Comparison of ENCODE assay signal across 8 mouse cellular contexts in genomic region chr13:21882760-21883405, GRCm38 (mm10). TPM values are rescaled to one million over a fixed set of nuclear protein-coding genes. Genes with fewer than 3 reads are reported as not detected.
DNase-seq lines count a peak whose midpoint lies in the region; ATAC-seq and TF ChIP-seq lines count a peak whose summit lies in the region.

No protein-coding gene starts in this region.

- no peaks in the 10 kb centered on the region for H3K9me3 ChIP-seq in kidney, embryonic 15.5 days (replicated peaks)
- no peaks in the 10 kb centered on the region for H3K9me3 ChIP-seq in liver, embryonic 12.5 days (replicated peaks)

- WGBS in thymus, adult 2 months = 13% methylated on average over 13 of the region's 13 CpGs
- under 1% methylated on average over 13 of the region's 13 CpGs for WGBS in kidney, embryonic 15.5 days
- under 1% methylated on average over 13 of the region's 13 CpGs for WGBS in liver, embryonic 12.5 days (ENCODE audit: insufficient replicate concordance)

- no peak for TF ChIP-seq CTCF in thymus, adult 2 months (IDR thresholded peaks at IDR 0.05; ENCODE audit: borderline replicate concordance, control insufficient read depth, extremely low read depth, insufficient read depth, low read length, poor library complexity)

- DNase-seq in thymus, adult 2 months = peak; percentile 1
- DNase-seq in thymus, postnatal 36 days = no peak
- DNase-seq in cerebellum, postnatal 10 days = peak; percentile 30 to 48
- DNase-seq in frontal cortex, postnatal 36 days (ENCODE audit: low spot score in 2 of 2) = peak; percentile 77 to 79
- DNase-seq in natural killer cell, adult 2 months (ENCODE audit: low spot score in 2 of 2) = peak; percentile 4
- no peak for DNase-seq in gastrocnemius, adult 8-10 months (ENCODE audit: low spot score in 2 of 2)

- H3K9ac ChIP-seq in kidney, embryonic 15.5 days = no peak overlapping the region
- peak overlapping the region; percentile 67 for H3K9ac ChIP-seq in liver, embryonic 12.5 days

- ATAC-seq in kidney, embryonic 15.5 days (replicated peaks; ENCODE audit: low FRiP score) = peak; percentile 80; the same call in 1 of the 2 replicates
- ATAC-seq in liver, embryonic 12.5 days = peak; percentile 78

- H3K4me1 ChIP-seq in thymus, adult 2 months (replicated peaks; ENCODE audit: control insufficient read depth, insufficient read depth, low read length) = peaks cover 3% of the 10 kb centered on the region; the same call in 1 of the 2 replicates
- peaks cover 6% of the 10 kb centered on the region for H3K4me1 ChIP-seq in kidney, embryonic 15.5 days
- H3K4me1 ChIP-seq in liver, embryonic 12.5 days = peaks cover 11% of the 10 kb centered on the region

- H3K27ac ChIP-seq in thymus, adult 2 months (ENCODE audit: control insufficient read depth, insufficient read depth, low read length) = no peak overlapping the region
- H3K27ac ChIP-seq in kidney, embryonic 15.5 days = no peak overlapping the region
- H3K27ac ChIP-seq in liver, embryonic 12.5 days = no peak overlapping the region

- no peaks in the 10 kb centered on the region for H3K27me3 ChIP-seq in thymus, adult 2 months (ENCODE audit: control insufficient read depth, insufficient read depth, low read length)
- H3K27me3 ChIP-seq in kidney, embryonic 15.5 days = no peaks in the 10 kb centered on the region
- H3K27me3 ChIP-seq in liver, embryonic 12.5 days (replicated peaks) = no peaks in the 10 kb centered on the region

- H3K36me3 ChIP-seq in thymus, adult 2 months (ENCODE audit: control insufficient read depth, insufficient read depth, low read length) = no peaks in the 10 kb centered on the region
- H3K36me3 ChIP-seq in kidney, embryonic 15.5 days = no peaks in the 10 kb centered on the region
- H3K36me3 ChIP-seq in liver, embryonic 12.5 days = no peaks in the 10 kb centered on the region

- no peak for TF ChIP-seq POLR2A in thymus, adult 2 months (IDR thresholded peaks at IDR 0.05; ENCODE audit: control insufficient read depth, extremely low read depth, insufficient read depth, low read length, poor library complexity)

- H3K4me2 ChIP-seq in kidney, embryonic 15.5 days = peak overlapping the region; percentile 57
- peak overlapping the region; percentile 64 for H3K4me2 ChIP-seq in liver, embryonic 12.5 days

- no peak overlapping the region for H3K4me3 ChIP-seq in thymus, adult 2 months (ENCODE audit: control insufficient read depth, insufficient read depth, low read length)
- H3K4me3 ChIP-seq in kidney, embryonic 15.5 days (replicated peaks) = peak overlapping the region; percentile 50
- H3K4me3 ChIP-seq in liver, embryonic 12.5 days = peak overlapping the region; percentile 69

RNA-seq across cellular contexts. Expression of gene Hist1h2br, which starts 49.3 kb away (rescaled TPM):
- polyA plus RNA-seq in thymus, adult 2 months (2012; rRNA removed) = 156 and 207 TPM in 2 replicates
- polyA plus RNA-seq in kidney, embryonic 15.5 days (2015; fragmentation: Nextera tagmentation; extraction: Ambion mirVana) = 19.7 and 28.8 TPM in 2 replicates
- polyA plus RNA-seq in liver, embryonic 12.5 days (2016; fragmentation: Nextera tagmentation; extraction: Ambion mirVana) = 25.4 and 26.3 TPM in 2 replicates
- 10 to 100 TPM; 13.3 to 26.6 (median 21.0) TPM for total RNA-seq in gastrocnemius, adult 8-10 months (2022)

RNA-seq across cellular contexts. Expression of gene Hist1h2ap, which starts 49.6 kb away (rescaled TPM):
- 1,785 and 6,121 TPM in 2 replicates for polyA plus RNA-seq in thymus, adult 2 months (2012; rRNA removed)
- 3,941 and 3,959 TPM in 2 replicates for polyA plus RNA-seq in kidney, embryonic 15.5 days (2015; fragmentation: Nextera tagmentation; extraction: Ambion mirVana)
- 5,867 and 6,049 TPM in 2 replicates for polyA plus RNA-seq in liver, embryonic 12.5 days (2016; fragmentation: Nextera tagmentation; extraction: Ambion mirVana)
- 1 to 10 TPM in 2 of 4 experiments, not detected in 2; 1.4 to 2.6 TPM for total RNA-seq in gastrocnemius, adult 8-10 months (2022)

RNA-seq across cellular contexts. Expression of gene Hist1h4n, which starts 50.9 kb away (rescaled TPM):
- polyA plus RNA-seq in thymus, adult 2 months (2012; rRNA removed) = 292 and 309 TPM in 2 replicates
- polyA plus RNA-seq in kidney, embryonic 15.5 days (2015; fragmentation: Nextera tagmentation; extraction: Ambion mirVana) = 17.2 and 18.2 TPM in 2 replicates
- 20.8 and 25.3 TPM in 2 replicates for polyA plus RNA-seq in liver, embryonic 12.5 days (2016; fragmentation: Nextera tagmentation; extraction: Ambion mirVana)
- 10 to 100 TPM in 1 of 4 experiments, 1 to 10 TPM in 1, not detected in 2; 9.2 to 18.0 TPM for total RNA-seq in gastrocnemius, adult 8-10 months (2022)

Comparison
In these comparisons a context has a peak if more than half of its experiments do, and no peak if none do; other contexts are left out.
1. DNase-seq: peak in thymus, adult 2 months (single experiment), cerebellum, postnatal 10 days (2 of 2), frontal cortex, postnatal 36 days (2 of 2) and natural killer cell, adult 2 months (2 of 2); none in thymus, postnatal 36 days (0 of 2) and gastrocnemius, adult 8-10 months (0 of 2).
2. RNA of gene Hist1h4n, which starts 50.9 kb away (polyA plus RNA-seq): 292 to 309 TPM in thymus, adult 2 months; 20.8 to 25.3 TPM in liver, embryonic 12.5 days and 17.2 to 18.2 TPM in kidney, embryonic 15.5 days; every median in the first group is over 10 times any median in the second.